Mouse (Mus musculus) heart, adult 11 months (tissue): ENCODE results near the gene Trpm8.

Experiments
- DNase-seq: peaks from one replicate; pipeline ENCODE4 v3.0.0; 2022

Gene Trpm8

DNA sequence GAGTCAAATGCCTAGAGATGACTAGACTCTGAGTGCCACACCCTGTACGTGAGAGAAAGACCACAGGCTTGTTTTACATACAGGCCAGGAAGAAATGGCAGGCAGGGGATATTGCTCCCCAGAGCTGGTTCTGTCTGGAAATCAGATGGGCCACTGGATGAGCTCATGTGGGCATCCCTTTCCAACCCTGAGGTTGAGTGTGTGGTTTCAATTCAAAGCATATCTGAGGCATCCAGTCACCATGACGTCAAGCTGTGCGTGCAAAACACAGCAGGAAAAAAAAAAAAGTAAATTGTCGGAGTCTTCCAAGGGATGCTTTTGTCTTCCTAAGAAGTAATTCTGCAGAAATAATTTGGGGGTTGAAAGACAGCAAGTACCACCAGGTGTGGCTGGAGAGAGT is 83.6 kb downstream of the Trpm8 start:
- peak; percentile 44 for DNase-seq

DNA sequence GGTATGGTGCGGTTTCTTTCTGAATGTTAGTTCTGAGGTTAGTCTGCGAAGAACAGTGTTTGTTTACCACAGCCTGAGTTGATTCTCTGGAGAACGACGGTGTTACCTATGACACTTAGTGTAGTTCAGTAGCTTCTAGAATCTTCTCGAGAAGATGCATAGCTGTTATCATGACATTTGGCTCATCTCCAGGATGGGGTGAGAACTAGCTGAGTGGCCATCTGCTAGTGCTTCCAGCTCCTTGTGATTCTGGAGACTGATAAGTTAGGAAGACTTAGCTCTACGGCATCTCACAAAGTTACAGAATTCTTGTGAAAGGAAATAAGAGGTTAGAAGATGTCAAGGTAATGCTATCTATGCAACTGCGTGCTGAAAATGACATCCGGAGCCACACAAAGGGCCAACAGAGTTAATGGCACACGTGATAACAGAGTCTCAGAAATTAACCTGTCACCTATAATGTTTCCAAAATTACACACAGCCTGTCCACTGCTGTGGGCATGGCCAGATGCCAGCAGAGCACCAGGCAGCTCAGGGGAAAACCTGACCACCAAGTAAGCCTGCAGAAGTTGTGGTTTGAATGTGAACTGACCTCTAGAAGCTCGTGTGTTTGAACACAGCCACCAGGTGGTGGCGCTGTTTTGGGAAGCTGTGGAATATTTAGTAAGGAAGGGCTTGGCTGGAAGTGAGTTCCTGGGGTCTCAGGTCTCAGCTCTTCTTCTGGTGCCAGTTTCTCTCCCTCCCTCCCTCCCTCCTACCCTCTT is 89.6 kb downstream of the Trpm8 start:
- DNase-seq: peak; percentile 73

DNA sequence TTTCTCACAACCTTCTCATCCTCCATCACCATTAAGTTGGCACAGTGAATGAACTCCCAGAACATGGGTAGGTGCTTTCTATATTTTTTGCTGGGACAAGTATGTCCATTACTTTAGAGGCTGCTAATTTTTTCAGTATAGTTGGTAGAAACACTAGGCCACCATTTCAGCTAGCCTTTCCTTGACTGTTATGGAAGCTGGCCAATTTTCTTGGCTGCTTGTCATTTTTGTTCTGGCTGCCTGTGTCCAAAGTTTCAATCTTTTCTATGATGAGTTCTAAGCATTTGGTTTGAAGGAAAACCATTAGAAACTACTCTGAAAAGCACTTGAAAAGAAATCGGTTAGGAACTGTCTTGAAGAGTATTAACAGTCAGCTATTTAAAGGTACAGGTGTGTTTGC is 101.0 kb downstream of the Trpm8 start:
- DNase-seq: no peak

DNA sequence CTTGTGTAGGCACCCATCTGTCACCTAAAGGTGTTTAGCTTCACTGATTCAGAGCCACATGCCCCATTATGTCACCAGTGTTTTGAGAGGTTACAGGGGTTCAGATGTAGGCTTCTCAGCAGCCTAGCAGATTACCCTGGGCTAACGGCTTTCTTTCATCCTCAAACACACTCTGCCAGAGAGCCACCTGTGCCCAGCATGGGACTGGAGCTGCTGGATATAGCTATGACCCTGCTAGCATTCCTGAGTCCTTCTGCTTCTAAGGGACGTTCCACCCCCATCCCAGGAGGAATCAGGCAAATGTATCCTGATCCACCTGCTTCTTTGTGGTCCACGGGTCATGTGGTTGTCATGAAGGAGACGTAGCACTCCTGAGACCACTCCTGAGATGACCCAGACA is 114.2 kb downstream of the Trpm8 start:
- DNase-seq: peak; percentile 34

DNA sequence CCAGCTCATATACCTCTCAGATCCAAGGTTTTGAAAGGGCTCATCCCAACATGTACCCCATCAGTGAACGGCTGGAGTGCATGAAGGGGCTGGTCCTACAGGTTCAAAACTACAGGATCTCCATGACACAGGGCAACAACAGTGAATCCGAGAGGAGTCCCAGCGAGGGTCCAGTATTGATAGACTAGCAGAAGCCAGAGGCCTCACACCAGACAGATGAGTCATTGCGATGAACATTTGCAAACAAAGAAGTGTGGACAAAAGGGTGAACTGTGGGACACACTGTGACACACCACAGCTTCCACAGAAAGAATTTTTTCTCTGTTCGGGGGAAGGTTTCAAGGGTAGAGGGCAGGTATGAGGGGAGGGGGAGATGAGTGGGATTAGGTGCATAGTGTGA is 115.9 kb downstream of the Trpm8 start:
- DNase-seq: peak; percentile 46

DNA sequence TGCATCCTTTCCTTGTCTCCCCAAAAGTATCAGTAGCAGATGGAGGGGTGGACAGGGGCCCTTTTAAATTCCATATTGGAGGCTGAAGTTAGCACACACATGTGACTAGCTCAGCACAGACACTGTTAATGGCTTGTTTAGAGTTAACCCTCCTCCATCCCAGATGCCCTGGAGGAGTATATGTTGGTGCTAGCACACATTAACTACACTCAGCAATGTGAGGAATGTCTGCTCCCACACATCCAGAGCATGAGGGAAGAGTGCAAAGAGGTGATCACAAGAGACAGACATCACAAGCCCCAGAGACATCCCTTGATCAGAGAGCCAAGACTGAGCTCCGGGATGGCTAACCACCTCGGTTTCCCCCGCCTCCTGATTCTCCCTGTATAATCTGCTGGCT is 125.9 kb downstream of the Trpm8 start:
- DNase-seq: peak; percentile 75

DNA sequence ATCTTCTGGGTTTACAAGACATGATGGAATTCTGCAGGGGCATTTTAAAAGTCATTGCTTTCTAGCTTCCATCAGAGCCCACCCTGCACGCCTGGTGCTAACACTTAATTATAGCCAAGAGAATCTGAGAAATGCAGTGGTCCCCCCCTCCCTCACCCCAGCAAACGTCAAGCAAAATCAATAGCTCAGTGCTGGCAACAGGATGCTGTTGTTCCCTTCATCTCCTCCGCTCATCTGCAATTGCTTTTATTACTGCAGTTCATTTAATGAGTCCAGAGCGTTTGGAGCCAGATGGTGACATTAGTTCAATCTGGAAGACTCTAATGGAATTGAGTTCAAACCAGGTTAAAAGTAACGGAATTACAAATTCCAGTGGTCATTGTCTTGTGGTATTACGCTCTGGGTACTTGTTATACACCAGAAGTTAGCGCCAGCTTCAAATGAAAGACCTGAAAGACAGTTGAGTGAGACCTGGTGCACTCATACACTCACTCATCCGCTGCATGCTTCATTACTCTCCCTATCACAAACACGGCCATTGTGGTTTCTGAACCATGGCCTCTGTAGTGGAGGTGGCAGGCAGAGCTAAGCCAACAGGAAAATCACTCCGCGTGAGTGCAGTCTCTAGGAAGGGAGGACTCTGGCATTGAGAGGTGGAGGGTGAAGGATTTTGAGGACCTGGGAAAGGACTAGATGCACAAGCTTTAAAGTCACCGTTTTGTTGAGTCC is 128.8 kb downstream of the Trpm8 start:
- peak; percentile 68 for DNase-seq

DNA sequence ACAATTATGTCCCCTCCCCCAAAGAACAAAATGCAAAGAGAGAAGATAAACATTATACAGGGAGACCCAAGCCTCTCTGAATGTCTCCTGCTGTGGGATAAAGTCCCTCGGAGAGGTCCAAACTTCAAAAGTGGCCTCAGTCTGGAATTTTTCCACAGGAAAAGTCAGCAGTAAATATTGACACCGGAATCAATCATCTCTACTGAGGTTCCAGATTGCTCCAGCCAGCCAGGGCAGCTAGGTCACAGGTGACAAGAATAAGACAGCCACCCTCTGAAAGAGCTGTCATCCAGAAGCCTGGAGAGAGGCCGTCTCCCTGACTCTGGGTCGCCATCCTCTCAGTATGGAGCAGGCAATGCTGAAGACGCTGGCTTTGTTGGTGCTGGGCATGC is 129.3 kb downstream of the Trpm8 start, which contains the start of gene Spp2:
Gene Spp2 (plus strand): TSS at position 155 of the 392 bp plus-strand sequence.
- peak; percentile 77 for DNase-seq

DNA sequence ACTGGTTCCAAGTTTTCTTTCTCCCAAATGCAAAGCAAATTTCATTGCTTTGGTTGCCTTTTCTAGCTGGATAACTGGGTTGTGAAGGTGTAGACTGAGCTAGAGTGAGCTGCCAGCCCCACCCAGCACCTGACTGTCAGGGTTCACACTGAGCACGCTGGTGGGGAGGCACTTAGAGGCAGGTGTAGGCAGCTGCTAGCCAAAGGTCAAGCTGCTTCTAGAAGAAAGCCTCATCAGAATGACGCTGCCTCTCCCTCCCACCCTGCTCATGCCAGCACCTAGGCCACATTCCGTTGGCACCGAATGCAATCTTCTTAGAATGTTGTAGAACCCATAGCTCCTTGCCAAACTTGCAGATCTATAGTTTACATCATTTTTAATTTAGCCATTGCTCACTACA is 130.9 kb downstream of the Trpm8 start:
- DNase-seq: no peak

DNA sequence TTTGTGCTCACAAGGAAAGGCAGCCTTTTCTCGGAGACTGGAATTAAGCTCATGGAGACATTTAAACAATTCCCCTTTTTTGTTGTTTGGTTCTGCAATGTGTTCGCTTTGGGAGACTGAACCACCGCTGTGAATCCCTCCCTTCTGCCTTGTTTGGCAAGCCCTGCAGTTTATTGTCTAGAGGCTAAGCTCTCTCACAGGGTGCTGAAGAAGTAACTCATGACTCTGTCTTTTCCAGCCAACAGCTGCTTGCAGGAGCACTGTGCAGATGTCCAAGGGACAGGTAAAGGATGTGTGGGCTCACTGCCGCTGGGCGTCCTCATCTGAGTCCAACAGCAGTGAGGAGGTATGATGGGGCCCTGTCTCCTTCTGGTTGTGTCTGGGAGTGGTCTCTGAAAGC is 134.6 kb downstream of the Trpm8 start:
- no peak for DNase-seq

DNA sequence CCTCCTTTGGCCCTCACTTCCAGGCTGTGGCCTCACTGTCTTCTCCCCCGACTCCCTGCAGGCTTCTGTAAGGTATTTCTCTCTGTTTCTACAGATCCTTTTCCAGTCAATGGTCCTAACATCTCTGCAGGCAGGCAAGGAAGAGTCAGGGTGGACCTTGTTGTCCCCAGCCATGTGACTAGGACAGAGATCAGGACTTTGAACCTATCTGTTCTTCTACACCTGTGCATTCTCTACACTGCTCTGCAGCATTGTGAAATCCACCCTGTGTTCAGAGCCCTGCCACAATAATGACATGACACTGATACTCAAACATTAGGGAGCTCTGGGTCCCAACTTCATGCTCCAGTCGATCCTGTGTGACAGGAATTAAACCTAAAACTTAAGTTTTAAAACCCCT is 141.5 kb downstream of the Trpm8 start:
- no peak for DNase-seq

DNA sequence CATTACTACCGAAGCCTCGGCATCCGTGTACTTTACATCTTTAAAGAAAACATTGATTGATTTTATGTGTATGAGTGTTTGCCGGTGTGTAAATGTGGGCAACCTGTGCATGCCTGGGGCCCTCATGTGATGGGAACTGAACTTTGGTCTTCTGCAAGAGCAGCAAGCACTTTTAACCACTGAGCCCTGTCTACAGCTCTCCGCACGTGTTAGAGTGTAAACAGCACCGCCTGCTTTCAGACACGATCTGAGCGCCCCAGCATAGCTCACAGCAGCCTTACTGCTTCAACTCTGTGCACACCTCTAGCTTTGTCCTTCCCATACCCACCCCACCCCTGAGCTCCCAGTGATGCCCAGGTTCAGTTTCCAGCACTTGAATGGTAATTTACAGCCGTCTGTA is 144.6 kb downstream of the Trpm8 start:
- DNase-seq: no peak

DNA sequence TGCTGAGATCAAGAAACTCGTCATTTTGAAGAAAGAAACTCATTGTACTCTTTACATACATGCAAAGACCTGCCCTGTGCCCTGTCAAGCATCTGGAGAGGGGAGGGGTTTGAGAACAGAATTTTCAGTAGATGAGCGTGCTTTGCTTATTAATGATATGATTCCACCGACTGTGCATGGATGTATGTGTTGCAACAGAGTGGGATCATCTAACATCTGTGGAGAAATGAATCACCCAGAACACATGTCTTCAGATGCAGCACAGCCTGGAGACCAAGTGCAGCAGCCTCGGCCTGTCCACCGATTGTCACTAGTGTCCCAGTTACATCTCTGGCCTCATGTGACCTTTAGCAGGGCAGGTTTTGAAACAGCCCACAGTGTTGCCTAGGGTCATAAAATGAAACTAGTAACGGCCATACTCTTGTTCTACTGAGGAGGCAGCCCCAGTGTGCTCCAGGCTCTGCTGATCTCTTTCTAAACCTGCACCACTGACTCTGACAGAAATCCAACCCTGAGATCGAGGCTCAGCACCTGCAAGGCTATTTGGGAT is 145.5 kb downstream of the Trpm8 start:
- no peak for DNase-seq

DNA sequence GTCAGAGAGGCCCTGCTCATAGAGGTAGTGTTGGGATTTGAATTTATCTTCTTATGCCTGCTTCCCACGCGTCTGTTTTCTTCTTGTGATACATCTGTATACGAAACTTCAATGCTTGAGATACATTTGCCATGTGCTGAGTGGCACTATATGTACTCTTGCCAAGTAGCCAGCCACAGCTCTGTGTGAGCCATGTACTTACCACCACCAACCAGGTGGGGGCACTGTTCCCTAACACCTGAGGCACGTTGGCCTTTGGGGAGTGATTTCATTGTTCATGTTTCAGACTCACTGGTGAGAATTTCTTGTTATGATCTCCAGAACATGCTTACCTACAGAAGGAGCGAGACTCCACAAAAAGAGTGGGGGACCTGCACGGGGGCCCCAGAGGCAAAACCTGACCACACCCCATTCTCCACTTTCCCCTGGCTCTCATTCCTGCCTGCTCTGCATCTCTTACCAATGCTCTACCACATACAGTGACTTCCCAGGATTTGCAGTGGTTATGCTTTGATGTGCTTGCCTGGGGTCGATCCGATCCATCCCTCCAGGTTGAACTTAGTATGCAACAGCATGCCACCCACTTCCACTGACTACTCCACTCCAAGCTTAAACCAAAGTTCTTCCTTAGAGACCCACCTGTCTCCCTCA is 147.3 kb downstream of the Trpm8 start:
- DNase-seq: peak; percentile 92

DNA sequence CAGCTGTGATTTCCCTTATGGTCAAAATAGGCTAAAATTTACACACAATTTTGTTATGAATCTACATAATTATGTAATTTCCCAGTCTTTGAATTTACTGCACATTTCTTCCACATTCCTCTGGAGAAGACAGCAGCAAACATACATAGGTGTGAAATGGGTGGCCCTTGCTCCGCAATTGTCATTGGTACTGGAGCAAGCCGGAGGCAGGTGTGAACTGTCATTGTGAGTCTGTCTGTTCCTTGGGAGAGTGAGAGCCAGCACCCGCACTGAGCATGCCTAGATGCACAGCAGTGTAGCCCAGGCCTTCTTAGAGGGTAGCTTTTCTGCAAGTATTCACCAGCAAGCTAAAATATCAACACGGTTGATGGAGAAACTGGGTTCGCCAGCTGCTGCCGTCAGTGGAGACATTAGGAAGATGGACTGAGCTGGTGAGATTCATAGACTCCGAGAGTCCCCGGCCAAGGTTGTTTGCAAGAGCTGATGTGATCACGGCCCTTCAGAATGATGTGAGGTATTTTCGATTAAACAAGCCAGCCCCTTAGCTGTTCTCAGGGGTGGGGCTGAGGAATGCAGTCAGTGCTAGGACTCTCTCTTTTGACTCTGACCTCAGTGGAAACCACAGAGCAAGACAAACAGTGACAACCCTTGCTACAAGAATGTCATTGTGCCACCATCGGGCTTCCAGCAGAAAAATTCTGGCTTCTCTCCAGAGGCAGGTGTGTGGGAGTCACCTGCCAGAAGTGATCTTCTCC is 150.7 kb downstream of the Trpm8 start:
- DNase-seq: no peak

DNA sequence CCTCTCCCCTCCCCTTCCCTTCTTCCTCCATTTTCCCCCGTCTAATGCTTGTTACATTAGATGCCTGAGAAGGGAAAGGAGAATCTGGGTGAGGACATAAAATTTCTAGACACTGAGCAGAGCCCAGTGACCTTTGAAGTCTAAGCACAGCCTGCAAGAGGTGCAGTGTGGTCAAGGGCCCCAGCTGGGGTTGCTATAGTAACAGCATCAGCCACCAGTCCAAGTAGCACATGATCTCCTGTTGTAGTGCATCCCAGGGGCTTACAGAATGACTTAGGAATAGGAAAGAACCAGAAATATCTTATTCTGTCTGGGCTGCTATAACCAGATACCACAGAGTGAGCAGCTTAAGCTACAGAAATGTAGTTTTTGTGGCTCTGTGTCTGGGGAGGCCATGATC is 152.0 kb downstream of the Trpm8 start:
- no peak for DNase-seq

DNA sequence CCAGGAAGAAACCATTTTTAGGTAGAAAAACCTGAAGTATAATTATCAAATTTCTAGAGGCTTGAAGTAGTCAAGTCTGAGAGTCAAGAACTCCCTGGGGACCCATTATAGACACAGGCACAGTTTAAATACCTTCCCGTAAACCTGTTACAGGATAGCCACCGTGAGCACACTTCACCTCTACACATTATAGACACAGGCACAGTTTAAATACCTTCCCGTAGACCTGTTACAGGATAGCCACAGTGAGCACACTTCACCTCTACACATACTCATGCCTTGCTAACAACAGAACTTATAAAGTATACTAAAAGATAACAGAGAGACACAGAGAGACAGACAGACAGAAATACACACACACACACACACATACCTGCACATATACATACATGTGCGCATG is 153.8 kb downstream of the Trpm8 start:
- no peak for DNase-seq

DNA sequence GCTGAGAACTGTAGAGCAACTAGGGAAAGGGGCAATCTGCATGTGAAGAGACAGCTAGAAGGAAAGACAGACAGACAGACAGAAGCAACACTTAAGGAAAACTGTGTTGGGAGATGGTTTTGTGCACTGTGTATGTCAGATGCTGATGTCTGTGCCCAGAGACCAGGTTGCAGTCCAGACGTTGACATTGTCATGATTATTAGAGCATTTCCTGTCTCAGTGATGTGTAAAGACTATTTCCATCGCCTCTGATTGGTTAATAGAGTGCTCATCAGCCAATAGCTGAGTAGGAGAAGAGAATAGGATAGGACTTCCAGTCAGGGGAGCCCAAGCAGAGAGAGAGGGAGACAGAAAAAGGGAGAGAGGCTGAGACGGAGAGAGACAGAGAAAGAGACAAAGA is 155.1 kb downstream of the Trpm8 start:
- DNase-seq: no peak

DNA sequence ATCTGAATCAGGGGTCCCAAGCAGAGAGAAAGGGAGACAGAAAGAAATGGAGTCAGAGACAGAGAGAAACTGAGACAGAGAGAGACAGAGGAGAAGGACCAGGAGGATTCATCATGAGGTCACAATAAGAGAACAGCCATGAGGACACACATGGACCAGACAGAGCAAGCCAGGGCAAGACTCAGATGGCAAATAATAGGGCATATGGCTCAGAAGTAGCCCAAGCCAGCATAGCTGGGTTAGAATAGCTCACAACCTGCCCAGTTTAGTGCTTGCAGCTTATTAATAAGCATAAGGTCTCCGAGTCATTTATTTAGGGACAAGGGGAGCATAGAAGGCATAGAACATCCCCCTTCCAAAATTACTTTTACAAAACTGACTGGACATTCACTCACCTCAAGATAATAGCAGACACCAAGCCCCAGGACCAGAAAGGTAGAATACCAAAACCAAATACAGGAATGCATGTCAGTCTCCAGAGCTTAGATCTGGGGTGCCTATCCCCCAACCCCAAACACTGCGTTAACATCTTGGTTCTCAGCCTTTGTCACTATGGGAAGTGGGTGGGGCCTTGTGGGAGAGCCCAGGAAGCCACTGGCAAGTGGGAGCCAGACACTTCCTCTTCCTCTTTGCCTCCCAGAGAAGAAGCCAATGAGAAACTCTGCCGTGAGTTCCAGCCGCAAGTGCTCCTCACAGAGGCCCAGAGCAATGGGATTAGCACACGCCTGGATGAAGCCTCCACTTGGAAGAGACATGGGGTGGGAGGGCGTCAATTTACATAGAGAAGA is 155.8 kb downstream of the Trpm8 start:
- DNase-seq: no peak

DNA sequence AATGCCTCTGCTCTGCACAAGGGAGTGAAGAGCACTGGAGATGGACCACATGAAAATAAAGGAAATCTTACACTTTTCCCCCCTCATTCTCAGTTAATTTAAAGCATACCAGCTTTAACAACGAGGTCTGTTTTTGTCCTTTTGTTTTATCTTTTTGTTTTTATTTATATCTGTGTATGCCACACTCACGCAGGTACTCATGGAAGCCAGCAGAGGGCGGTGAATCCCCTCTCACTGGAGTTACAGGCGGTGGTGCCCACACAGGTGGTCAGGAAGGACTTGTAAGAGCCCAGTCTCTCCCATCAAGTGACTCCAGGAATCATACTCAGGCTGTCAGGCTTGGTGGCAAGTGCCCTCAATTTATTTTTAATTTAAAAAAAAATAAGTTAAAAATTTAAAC is 156.6 kb downstream of the Trpm8 start:
- no peak for DNase-seq

DNA sequence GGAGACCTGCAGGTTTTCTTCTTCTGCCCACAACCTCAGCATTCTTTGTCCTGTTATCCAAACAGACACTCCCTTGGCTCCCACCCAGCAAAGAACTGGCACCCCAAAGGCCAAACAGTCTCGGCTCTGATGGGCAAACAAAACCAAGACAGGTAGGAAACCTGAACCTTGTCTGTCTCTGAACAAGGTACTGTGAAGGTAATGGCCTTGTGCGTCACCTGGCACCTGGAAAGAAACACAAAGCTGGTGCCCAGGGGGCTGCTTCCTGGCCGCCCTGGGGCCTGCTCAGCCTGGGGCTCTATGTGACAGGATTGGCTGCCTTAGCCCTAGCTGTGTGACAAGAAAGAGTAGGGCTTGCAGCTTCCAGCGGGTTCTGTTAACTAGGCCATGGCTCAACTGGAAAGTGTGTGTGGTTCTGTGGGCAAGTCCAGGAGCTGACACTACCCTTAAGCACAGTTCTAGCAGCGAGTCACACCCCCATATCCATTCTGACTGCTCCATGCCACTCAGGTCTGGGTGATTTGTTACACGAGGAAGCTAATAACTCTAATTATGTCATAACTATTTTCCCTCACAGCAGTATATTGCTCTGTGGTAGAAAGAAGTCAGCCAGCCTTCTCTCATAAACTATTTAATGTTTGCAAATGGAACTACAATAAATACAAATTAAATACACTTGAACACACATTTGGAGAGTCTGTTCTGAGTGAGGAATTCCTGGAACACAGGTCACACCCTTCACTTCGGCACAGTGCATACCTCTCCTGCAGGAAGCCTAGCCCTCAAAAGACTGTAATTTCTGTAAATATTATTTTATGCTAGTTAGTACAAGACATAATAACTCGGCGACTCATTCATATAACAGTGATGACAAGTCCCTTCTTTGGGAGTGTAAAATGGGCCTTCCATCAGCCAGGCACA is 160.0 kb downstream of the Trpm8 start:
- DNase-seq: no peak
